Mouse (Mus musculus): Measurements from ENCODE around the gene Prmt8. TPM values are rescaled to one million over a fixed set of nuclear protein-coding genes. Genes with fewer than 3 reads are reported as not detected.

Gene Prmt8
- polyA plus RNA-seq, 1 experiment from 2014 or later = 0.13 TPM

DNA sequence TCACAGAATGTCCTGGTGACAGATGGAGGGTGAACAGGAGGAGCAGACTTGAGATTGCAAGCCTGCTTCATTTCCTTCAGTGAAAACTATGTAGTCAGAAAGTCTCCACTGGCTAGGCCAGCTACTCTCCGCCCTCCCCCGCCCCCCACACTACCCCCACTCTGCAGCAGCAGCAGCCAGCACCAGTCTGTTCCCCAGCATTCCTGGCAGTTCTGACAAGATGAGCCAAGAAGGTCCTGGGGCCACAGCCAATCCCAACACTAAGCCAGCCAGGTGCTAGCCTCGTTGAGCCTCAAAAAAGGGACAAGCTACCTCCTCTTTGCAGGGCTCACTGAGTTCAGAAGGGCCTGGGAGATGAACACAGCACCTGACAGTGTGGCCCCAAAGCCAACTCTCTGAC lies 16.6 kb downstream of the Prmt8 start:
- Histone ChIP-seq H3K36me3 (ENCODE audit: control insufficient read depth, insufficient read depth, low read length) (no peaks in the 10 kb centered on the region), H3K9me3 (ENCODE audit: control insufficient read depth, low read length) (no peaks in the 10 kb centered on the region), H3K9ac (ENCODE audit: low read length) (no peak overlapping the region), H3K27me3 (ENCODE audit: control insufficient read depth, insufficient read depth, low read length) (no peaks in the 10 kb centered on the region), H3K4me3 (ENCODE audit: low read depth, low read length) (no peak overlapping the region), H3K4me2 (ENCODE audit: low read depth, severe bottlenecking) (no peak overlapping the region), H3K27ac (replicated peaks; ENCODE audit: low read depth, low read length) (no peak overlapping the region), H3K4me1 (ENCODE audit: control insufficient read depth, insufficient read depth, low read length) (no peaks in the 10 kb centered on the region)
- WGBS = 54% methylated on average over 3 of the region's 3 CpGs
- ATAC-seq (ENCODE audit: insufficient number of reproducible peaks, low FRiP score, low TSS enrichment, low read depth) (no peak), DNase-seq (ENCODE audit: low spot score) (no peak)

GRCm38 (mm10) chr6:127751499-127751898 lies 17.8 kb downstream of the Prmt8 start:
- Histone ChIP-seq H3K9me3 (ENCODE audit: control insufficient read depth, low read length) (no peaks in the 10 kb centered on the region), H3K27me3 (ENCODE audit: control insufficient read depth, insufficient read depth, low read length) (no peaks in the 10 kb centered on the region), H3K4me1 (ENCODE audit: control insufficient read depth, insufficient read depth, low read length) (no peaks in the 10 kb centered on the region), H3K4me2 (ENCODE audit: low read depth, severe bottlenecking) (no peak overlapping the region), H3K27ac (replicated peaks; ENCODE audit: low read depth, low read length) (no peak overlapping the region), H3K36me3 (ENCODE audit: control insufficient read depth, insufficient read depth, low read length) (no peaks in the 10 kb centered on the region), H3K4me3 (ENCODE audit: low read depth, low read length) (no peak overlapping the region), H3K9ac (ENCODE audit: low read length) (no peak overlapping the region)
- WGBS = 92% methylated on average over 9 of the region's 9 CpGs
- no peak for DNase-seq (ENCODE audit: low spot score)
- no peak for ATAC-seq (ENCODE audit: insufficient number of reproducible peaks, low FRiP score, low TSS enrichment, low read depth)

- no peaks in the 10 kb centered on the region for H3K4me1 ChIP-seq (ENCODE audit: control insufficient read depth, insufficient read depth, low read length)
- no peaks in the 10 kb centered on the region for H3K27me3 ChIP-seq (ENCODE audit: control insufficient read depth, insufficient read depth, low read length)
- DNase-seq (ENCODE audit: low spot score) (no peak), ATAC-seq (ENCODE audit: insufficient number of reproducible peaks, low FRiP score, low TSS enrichment, low read depth) (no peak)
- 85% methylated on average over 8 of the region's 8 CpGs for WGBS
- no peak overlapping the region for H3K4me3 ChIP-seq (ENCODE audit: low read depth, low read length)
- H3K36me3 ChIP-seq (ENCODE audit: control insufficient read depth, insufficient read depth, low read length) = no peaks in the 10 kb centered on the region
- H3K9me3 ChIP-seq (ENCODE audit: control insufficient read depth, low read length) = no peaks in the 10 kb centered on the region
- no peak overlapping the region for H3K9ac ChIP-seq (ENCODE audit: low read length)
- no peak overlapping the region for H3K27ac ChIP-seq (replicated peaks; ENCODE audit: low read depth, low read length)
- no peak overlapping the region for H3K4me2 ChIP-seq (ENCODE audit: low read depth, severe bottlenecking)
Observed at GRCm38 (mm10) chr6:127748793-127749192, 20.5 kb downstream of the Prmt8 start.

- ATAC-seq (ENCODE audit: insufficient number of reproducible peaks, low FRiP score, low TSS enrichment, low read depth) = no peak
- 88% methylated on average over 12 of the region's 12 CpGs for WGBS
- H3K9ac ChIP-seq (ENCODE audit: low read length) = no peak overlapping the region
Observed at GRCm38 (mm10) chr6:127742290-127742689, 27.0 kb downstream of the Prmt8 start.

DNA sequence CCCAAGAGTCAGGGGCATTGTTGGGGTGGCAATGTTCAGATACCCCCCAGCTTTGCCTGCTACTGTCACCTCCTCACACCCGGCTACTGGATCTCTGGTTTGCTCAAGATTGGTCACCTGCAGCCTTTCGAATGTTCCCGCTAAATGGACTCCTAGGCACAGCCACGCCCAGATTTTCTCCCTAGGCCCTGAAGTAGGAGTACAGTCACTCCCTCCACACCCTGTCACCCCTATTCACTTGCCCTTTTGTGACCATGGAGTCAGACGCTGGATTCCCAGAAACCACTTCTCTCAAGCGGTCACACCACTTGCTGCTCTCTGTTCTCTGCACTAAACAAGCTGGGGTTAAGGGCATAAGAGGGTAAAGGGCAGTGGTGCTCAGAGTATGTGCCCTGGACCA lies 28.1 kb downstream of the Prmt8 start:
- Histone ChIP-seq H3K36me3 (ENCODE audit: control insufficient read depth, insufficient read depth, low read length) (no peaks in the 10 kb centered on the region), H3K27ac (replicated peaks; ENCODE audit: low read depth, low read length) (no peak overlapping the region)
- ATAC-seq (ENCODE audit: insufficient number of reproducible peaks, low FRiP score, low TSS enrichment, low read depth) = no peak

More at GRCm38 (mm10) chr6:127742290-127742689, 27.0 kb downstream of the Prmt8 start:
- Histone ChIP-seq H3K27ac (replicated peaks; ENCODE audit: low read depth, low read length) (no peak overlapping the region), H3K4me3 (ENCODE audit: low read depth, low read length) (no peak overlapping the region), H3K36me3 (ENCODE audit: control insufficient read depth, insufficient read depth, low read length) (no peaks in the 10 kb centered on the region), H3K4me1 (ENCODE audit: control insufficient read depth, insufficient read depth, low read length) (no peaks in the 10 kb centered on the region), H3K9me3 (ENCODE audit: control insufficient read depth, low read length) (no peaks in the 10 kb centered on the region), H3K27me3 (ENCODE audit: control insufficient read depth, insufficient read depth, low read length) (no peaks in the 10 kb centered on the region), H3K4me2 (ENCODE audit: low read depth, severe bottlenecking) (no peak overlapping the region)
- no peak for DNase-seq (ENCODE audit: low spot score)

DNA sequence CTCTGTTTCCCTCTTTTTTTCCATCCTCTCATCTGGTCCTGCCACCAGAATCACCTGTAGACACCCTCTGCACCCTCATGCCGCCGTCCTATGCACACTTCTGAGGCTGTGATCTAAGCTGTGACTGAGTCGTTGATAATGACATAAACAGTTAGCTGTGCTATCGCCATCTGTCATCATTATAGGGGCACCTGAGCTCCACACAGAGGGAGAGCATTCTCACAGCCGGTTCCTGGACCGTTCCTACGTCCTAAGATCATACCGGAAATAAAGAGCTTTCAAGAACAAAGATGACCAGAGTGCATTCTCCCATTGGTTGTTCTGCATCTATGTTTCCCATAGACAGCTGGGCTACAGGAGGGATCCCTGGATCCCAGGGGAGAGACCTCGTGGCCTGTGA lies 28.6 kb downstream of the Prmt8 start:
- no peak for ATAC-seq (ENCODE audit: insufficient number of reproducible peaks, low FRiP score, low TSS enrichment, low read depth)
- H3K4me2 ChIP-seq (ENCODE audit: low read depth, severe bottlenecking) = no peak overlapping the region
- H3K36me3 ChIP-seq (ENCODE audit: control insufficient read depth, insufficient read depth, low read length) = no peaks in the 10 kb centered on the region
- H3K27me3 ChIP-seq (ENCODE audit: control insufficient read depth, insufficient read depth, low read length) = no peaks in the 10 kb centered on the region
- WGBS = 80% methylated on average over 9 of the region's 9 CpGs
- H3K4me1 ChIP-seq (ENCODE audit: control insufficient read depth, insufficient read depth, low read length) = no peaks in the 10 kb centered on the region
- no peak overlapping the region for H3K4me3 ChIP-seq (ENCODE audit: low read depth, low read length)
- H3K9me3 ChIP-seq (ENCODE audit: control insufficient read depth, low read length) = no peaks in the 10 kb centered on the region
- H3K9ac ChIP-seq (ENCODE audit: low read length) = no peak overlapping the region
- no peak overlapping the region for H3K27ac ChIP-seq (replicated peaks; ENCODE audit: low read depth, low read length)
- no peak for DNase-seq (ENCODE audit: low spot score)

More for the DNA sequence above, 28.1 kb downstream of the Prmt8 start:
- DNase-seq (ENCODE audit: low spot score) = no peak
- H3K9me3 ChIP-seq (ENCODE audit: control insufficient read depth, low read length) = no peaks in the 10 kb centered on the region
- H3K4me2 ChIP-seq (ENCODE audit: low read depth, severe bottlenecking) = no peak overlapping the region
- no peaks in the 10 kb centered on the region for H3K4me1 ChIP-seq (ENCODE audit: control insufficient read depth, insufficient read depth, low read length)
- H3K9ac ChIP-seq (ENCODE audit: low read length) = no peak overlapping the region
- H3K4me3 ChIP-seq (ENCODE audit: low read depth, low read length) = no peak overlapping the region
- H3K27me3 ChIP-seq (ENCODE audit: control insufficient read depth, insufficient read depth, low read length) = no peaks in the 10 kb centered on the region
- WGBS = 82% methylated on average over 6 of the region's 6 CpGs

GRCm38 (mm10) chr6:127739921-127740320 lies 29.4 kb downstream of the Prmt8 start:
- no peak overlapping the region for H3K4me3 ChIP-seq (ENCODE audit: low read depth, low read length)
- H3K27me3 ChIP-seq (ENCODE audit: control insufficient read depth, insufficient read depth, low read length) = no peaks in the 10 kb centered on the region
- H3K36me3 ChIP-seq (ENCODE audit: control insufficient read depth, insufficient read depth, low read length) = no peaks in the 10 kb centered on the region
- H3K4me2 ChIP-seq (ENCODE audit: low read depth, severe bottlenecking) = no peak overlapping the region
- H3K9me3 ChIP-seq (ENCODE audit: control insufficient read depth, low read length) = no peaks in the 10 kb centered on the region
- ATAC-seq (ENCODE audit: insufficient number of reproducible peaks, low FRiP score, low TSS enrichment, low read depth) (no peak), DNase-seq (ENCODE audit: low spot score) (no peak)
- no peak overlapping the region for H3K9ac ChIP-seq (ENCODE audit: low read length)
- H3K4me1 ChIP-seq (ENCODE audit: control insufficient read depth, insufficient read depth, low read length) = no peaks in the 10 kb centered on the region
- 83% methylated on average over 5 of the region's 5 CpGs for WGBS
- no peak overlapping the region for H3K27ac ChIP-seq (replicated peaks; ENCODE audit: low read depth, low read length)

DNA sequence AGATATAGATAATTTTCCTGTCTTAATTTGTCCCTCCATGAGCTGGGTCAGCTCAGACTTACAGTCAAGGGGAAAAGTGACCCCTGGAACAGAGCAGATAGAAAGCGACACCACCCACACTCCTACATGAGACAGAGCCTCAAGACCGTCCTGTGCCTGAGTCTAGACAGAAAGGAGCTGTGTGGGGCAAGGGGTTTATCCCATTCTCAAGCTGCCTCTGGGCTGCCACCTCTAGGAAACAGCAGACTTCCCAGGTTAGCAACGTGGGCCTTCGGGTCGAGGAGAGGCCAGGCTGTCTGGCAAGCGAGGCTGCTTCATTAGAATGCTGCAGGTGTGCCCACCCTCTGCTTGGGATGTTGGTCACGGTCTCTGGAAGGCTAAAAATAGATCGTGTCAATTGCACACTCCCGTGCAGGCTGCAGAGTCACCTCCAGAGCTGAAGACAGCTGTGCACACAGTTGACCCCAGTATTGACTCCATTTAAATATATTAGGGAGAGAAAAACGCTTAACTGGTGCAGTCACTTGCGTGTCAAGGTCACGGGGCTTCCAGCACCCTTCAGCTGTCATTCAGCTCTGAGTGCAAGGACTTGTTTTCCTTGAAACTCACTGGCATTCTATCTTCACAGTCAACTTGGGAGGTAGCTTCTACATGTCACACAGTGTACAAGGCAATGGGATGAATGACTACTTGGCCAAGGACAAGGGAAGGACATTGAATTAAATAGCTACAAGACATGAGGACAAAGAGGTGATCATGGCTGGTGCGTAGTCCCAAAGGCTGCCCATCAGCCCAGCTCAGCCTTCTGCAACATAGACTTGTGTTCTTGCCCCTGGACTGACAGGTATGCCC lies 33.9 kb downstream of the Prmt8 start:
- H3K27me3 ChIP-seq (ENCODE audit: control insufficient read depth, insufficient read depth, low read length) = no peaks in the 10 kb centered on the region
- no peaks in the 10 kb centered on the region for H3K36me3 ChIP-seq (ENCODE audit: control insufficient read depth, insufficient read depth, low read length)
- H3K4me1 ChIP-seq (ENCODE audit: control insufficient read depth, insufficient read depth, low read length) = no peaks in the 10 kb centered on the region
- DNase-seq (ENCODE audit: low spot score) (peak; percentile 26), ATAC-seq (ENCODE audit: insufficient number of reproducible peaks, low FRiP score, low TSS enrichment, low read depth) (peak; percentile 31; the same call in 1 of the 2 replicates)
- no peak overlapping the region for H3K4me2 ChIP-seq (ENCODE audit: low read depth, severe bottlenecking)
- H3K4me3 ChIP-seq (ENCODE audit: low read depth, low read length) = no peak overlapping the region
- H3K27ac ChIP-seq (replicated peaks; ENCODE audit: low read depth, low read length) = no peak overlapping the region
- WGBS = 65% methylated on average over 13 of the region's 13 CpGs
- H3K9me3 ChIP-seq (ENCODE audit: control insufficient read depth, low read length) = no peaks in the 10 kb centered on the region
- no peak overlapping the region for H3K9ac ChIP-seq (ENCODE audit: low read length)
